ENCODE assay signal across 8 mouse cellular contexts in the genomic region with DNA sequence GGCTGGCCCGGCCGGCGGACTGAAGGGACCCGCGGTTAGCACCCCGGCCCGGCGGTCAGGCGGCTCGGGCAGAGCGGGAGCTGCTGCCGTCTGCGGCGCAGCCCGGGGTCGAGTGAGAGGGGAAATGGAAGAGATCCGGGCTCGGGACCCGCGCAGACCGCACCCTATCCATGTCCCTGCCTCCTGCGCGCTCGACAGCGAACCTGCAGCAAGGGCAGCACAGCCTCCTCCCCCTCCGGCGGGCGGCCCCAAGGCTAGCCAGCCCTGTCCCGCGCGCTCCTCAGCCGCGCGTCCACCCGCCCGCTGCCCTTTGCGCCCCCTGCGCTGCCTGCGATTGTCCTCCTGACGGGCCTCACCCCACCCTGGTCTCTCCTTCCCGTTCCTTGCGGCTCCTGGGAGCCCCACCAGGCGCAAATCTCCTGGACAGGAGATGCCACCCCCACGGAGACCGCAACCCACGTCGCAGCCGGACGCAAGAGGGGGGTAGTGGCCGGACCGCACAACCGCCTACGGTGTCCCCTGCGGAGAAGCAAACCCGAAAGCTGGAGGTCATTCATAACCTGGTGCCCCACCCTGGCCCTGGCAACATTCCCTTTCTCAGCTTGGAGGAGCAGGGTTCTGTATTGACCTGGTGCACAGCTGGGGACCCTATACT. TPM values are rescaled to one million over a fixed set of nuclear protein-coding genes. Genes with fewer than 3 reads are reported as not detected.
A peak's percentile ranks its signal among the peaks of the same experiment; 100 is the strongest.
DNase-seq lines count a peak whose midpoint lies in the region; ATAC-seq and TF ChIP-seq lines count a peak whose summit lies in the region.

TSS of gene Ihh (minus strand) at position 117 of the 655 bp plus-strand sequence.

- H3K9me3 ChIP-seq in embryonic facial prominence, embryonic 11.5 days (replicated peaks; ENCODE audit: control insufficient read depth, low read length) = no peaks in the 10 kb centered on the region
- no peaks in the 10 kb centered on the region for H3K9me3 ChIP-seq in intestine, embryonic 16.5 days (ENCODE audit: control insufficient read depth, low read length)
- no peaks in the 10 kb centered on the region for H3K9me3 ChIP-seq in liver, embryonic 14.5 days (ENCODE audit: control insufficient read depth, low read length)

- TF ChIP-seq CTCF in liver, embryonic 14.5 days (IDR thresholded peaks at IDR 0.05; ENCODE audit: low read depth) = no peak
- TF ChIP-seq CTCF in thymus, adult 2 months (IDR thresholded peaks at IDR 0.05; ENCODE audit: borderline replicate concordance, control insufficient read depth, extremely low read depth, insufficient read depth, low read length, poor library complexity) = no peak

- no peak within 1 kb of the TSS for H3K9ac ChIP-seq in embryonic facial prominence, embryonic 11.5 days (replicated peaks; ENCODE audit: low read length)
- peak within 1 kb of the TSS; percentile 94 for H3K9ac ChIP-seq in intestine, embryonic 16.5 days (ENCODE audit: low read depth, low read length)
- no peak within 1 kb of the TSS for H3K9ac ChIP-seq in liver, embryonic 14.5 days (replicated peaks)

- no peak for TF ChIP-seq POLR2A in thymus, adult 2 months (IDR thresholded peaks at IDR 0.05; ENCODE audit: control insufficient read depth, extremely low read depth, insufficient read depth, low read length, poor library complexity)

- no peak within 1 kb of the TSS for H3K27ac ChIP-seq in embryonic facial prominence, embryonic 11.5 days (replicated peaks; ENCODE audit: low read depth, low read length)
- H3K27ac ChIP-seq in intestine, embryonic 16.5 days (ENCODE audit: low read length) = peak within 1 kb of the TSS; percentile 95
- no peak within 1 kb of the TSS for H3K27ac ChIP-seq in liver, embryonic 14.5 days
- H3K27ac ChIP-seq in thymus, adult 2 months (ENCODE audit: control insufficient read depth, insufficient read depth, low read length) = no peak within 1 kb of the TSS

- H3K4me2 ChIP-seq in embryonic facial prominence, embryonic 11.5 days (ENCODE audit: low read depth, low read length) = peak within 1 kb of the TSS; percentile 36
- peak within 1 kb of the TSS; percentile 57 for H3K4me2 ChIP-seq in intestine, embryonic 16.5 days (ENCODE audit: low read depth, low read length)
- H3K4me2 ChIP-seq in liver, embryonic 14.5 days (ENCODE audit: low read depth) = peak within 1 kb of the TSS; percentile 38

- TF ChIP-seq EP300 in liver, embryonic 14.5 days (IDR thresholded peaks at IDR 0.05; ENCODE audit: low read depth) = no peak

- DNase-seq in adrenal gland, postnatal 10 days = peak; percentile 35
- no peak for DNase-seq in adrenal gland, adult 18-20 months (ENCODE audit: low spot score in 2 of 2)
- no peak for DNase-seq in embryonic facial prominence, embryonic 11.5 days (ENCODE audit: low spot score)
- DNase-seq in liver, embryonic 14.5 days (ENCODE audit: low read depth in 3 of 3, low spot score in 3 of 3) = no peak
- no peak for DNase-seq in thymus, adult 2 months
- DNase-seq in thymus, postnatal 10 days (ENCODE audit: low spot score in 2 of 2) = no peak

- no peaks in the 10 kb centered on the region for H3K36me3 ChIP-seq in embryonic facial prominence, embryonic 11.5 days (replicated peaks; ENCODE audit: control insufficient read depth, insufficient read depth, low read depth, low read length)
- no peaks in the 10 kb centered on the region; the same call in 1 of the 2 replicates for H3K36me3 ChIP-seq in intestine, embryonic 16.5 days (ENCODE audit: control insufficient read depth, insufficient read depth, low read length)
- no peaks in the 10 kb centered on the region for H3K36me3 ChIP-seq in liver, embryonic 14.5 days (replicated peaks; ENCODE audit: control insufficient read depth, insufficient read depth, low read depth)
- H3K36me3 ChIP-seq in thymus, adult 2 months (ENCODE audit: control insufficient read depth, insufficient read depth, low read length) = no peaks in the 10 kb centered on the region

- H3K4me1 ChIP-seq in embryonic facial prominence, embryonic 11.5 days (ENCODE audit: control insufficient read depth, insufficient read depth, low read length) = peaks cover 3% of the 10 kb centered on the region; the same call in 1 of the 2 replicates
- H3K4me1 ChIP-seq in intestine, embryonic 16.5 days (ENCODE audit: control insufficient read depth, insufficient read depth, low read length) = peaks cover 20% of the 10 kb centered on the region; the same call in 1 of the 2 replicates
- H3K4me1 ChIP-seq in liver, embryonic 14.5 days (replicated peaks; ENCODE audit: control insufficient read depth in 2 of 2, insufficient read depth in 2 of 2, low read length in 1 of 2) = no peaks in the 10 kb centered on the region
- H3K4me1 ChIP-seq in thymus, adult 2 months (replicated peaks; ENCODE audit: control insufficient read depth, insufficient read depth, low read length) = no peaks in the 10 kb centered on the region

- peak within 1 kb of the TSS; percentile 17 for H3K4me3 ChIP-seq in embryonic facial prominence, embryonic 11.5 days (ENCODE audit: low read depth, low read length)
- H3K4me3 ChIP-seq in intestine, embryonic 16.5 days (ENCODE audit: low read length) = peak within 1 kb of the TSS; percentile 70
- H3K4me3 ChIP-seq in liver, embryonic 14.5 days (ENCODE audit: insufficient read depth in 1 of 2, low read depth in 2 of 2, low read length in 2 of 2) = peak within 1 kb of the TSS; percentile 46 to 50
- no peak within 1 kb of the TSS for H3K4me3 ChIP-seq in thymus, adult 2 months (ENCODE audit: control insufficient read depth, insufficient read depth, low read length)

- 1% methylated on average over 50 of the region's 55 CpGs for WGBS in embryonic facial prominence, embryonic 11.5 days
- WGBS in intestine, embryonic 16.5 days = 1% methylated on average over 53 of the region's 55 CpGs
- 3% methylated on average over 51 of the region's 55 CpGs for WGBS in liver, embryonic 14.5 days (ENCODE audit: insufficient replicate concordance)
- WGBS in thymus, adult 2 months = 7% methylated on average over 55 of the region's 55 CpGs

- peaks cover 82% of the 10 kb centered on the region for H3K27me3 ChIP-seq in embryonic facial prominence, embryonic 11.5 days (ENCODE audit: control insufficient read depth, insufficient read depth, low read length)
- H3K27me3 ChIP-seq in intestine, embryonic 16.5 days (replicated peaks; ENCODE audit: control insufficient read depth, insufficient read depth, low read length) = peaks cover 51% of the 10 kb centered on the region
- peaks cover 64% of the 10 kb centered on the region for H3K27me3 ChIP-seq in liver, embryonic 14.5 days (ENCODE audit: control insufficient read depth, insufficient read depth, low read length)
- peaks cover 8% of the 10 kb centered on the region; the same call in 1 of the 2 replicates for H3K27me3 ChIP-seq in thymus, adult 2 months (ENCODE audit: control insufficient read depth, insufficient read depth, low read length)

- ATAC-seq in embryonic facial prominence, embryonic 11.5 days (replicated peaks; ENCODE audit: insufficient number of reproducible peaks, low FRiP score, low TSS enrichment, low read depth) = no peak
- ATAC-seq in intestine, embryonic 16.5 days = peak; percentile 88
- peak; percentile 72 for ATAC-seq in liver, embryonic 14.5 days (ENCODE audit: insufficient read depth)
- no peak for ATAC-seq in megakaryocyte, adult 5-6 weeks (ENCODE audit: poor library complexity, severe bottlenecking)

RNA-seq across cellular contexts. Expression of gene Ihh, which starts in this region (rescaled TPM):
- total RNA-seq in adrenal gland, postnatal 10 days (2021) = under 1 TPM; 0.18 to 0.48 TPM
- total RNA-seq in adrenal gland, adult 18-20 months (2021) = under 1 TPM; 0.13 to 0.20 TPM
- 0.32 TPM in 1 of 2 replicates, not detected in the other for polyA plus RNA-seq in embryonic facial prominence, embryonic 11.5 days (2014; fragmentation: Nextera tagmentation; extraction: Ambion mirVana)
- polyA plus RNA-seq in intestine, embryonic 16.5 days (2015; fragmentation: Nextera tagmentation; extraction: Ambion mirVana) = 25.3 and 27.9 TPM in 2 replicates
- 2.4 and 3.4 TPM in 2 replicates for polyA plus RNA-seq in liver, embryonic 14.5 days (2012; rRNA removed)
- 1.5 and 1.7 TPM in 2 replicates for polyA plus RNA-seq in liver, embryonic 14.5 days (2014; fragmentation: Nextera tagmentation; extraction: Ambion mirVana)
- total RNA-seq in megakaryocyte, adult 5-6 weeks (2015) = 0.11 TPM in 1 of 2 replicates, not detected in the other
- not detected in 2 replicates for total RNA-seq in megakaryocyte, adult 5-6 weeks (2017)
- 0.75 and 0.94 TPM in 2 replicates for polyA plus RNA-seq in thymus, adult 2 months (2012; rRNA removed)

Comparison
In these comparisons a context has a peak if more than half of its experiments do, and no peak if none do; other contexts are left out.
1. Peak in DNase-seq in adrenal gland, postnatal 10 days; RNA of the gene not detected or under 1 TPM.
2. ATAC-seq: peak in intestine, embryonic 16.5 days (single experiment) and liver, embryonic 14.5 days (single experiment); none in embryonic facial prominence, embryonic 11.5 days (single experiment) and megakaryocyte, adult 5-6 weeks (single experiment).
3. Peak in every context shown above with its lines, with median percentiles within 50 percentile points of each other: H3K4me2 ChIP-seq.